Mouse (Mus musculus) CD8-positive naive resting alpha-beta T cell, adult 2 months (primary cell): ENCODE results near the gene Cadps.

Experiments
- DNase-seq, 2 experiments: peaks; one replicate each; pipeline ENCODE4 v3.0.0; 2022; ENCODE audit warnings: low read depth in 2 of 2, low spot score in 2 of 2

The Cadps gene

DNA sequence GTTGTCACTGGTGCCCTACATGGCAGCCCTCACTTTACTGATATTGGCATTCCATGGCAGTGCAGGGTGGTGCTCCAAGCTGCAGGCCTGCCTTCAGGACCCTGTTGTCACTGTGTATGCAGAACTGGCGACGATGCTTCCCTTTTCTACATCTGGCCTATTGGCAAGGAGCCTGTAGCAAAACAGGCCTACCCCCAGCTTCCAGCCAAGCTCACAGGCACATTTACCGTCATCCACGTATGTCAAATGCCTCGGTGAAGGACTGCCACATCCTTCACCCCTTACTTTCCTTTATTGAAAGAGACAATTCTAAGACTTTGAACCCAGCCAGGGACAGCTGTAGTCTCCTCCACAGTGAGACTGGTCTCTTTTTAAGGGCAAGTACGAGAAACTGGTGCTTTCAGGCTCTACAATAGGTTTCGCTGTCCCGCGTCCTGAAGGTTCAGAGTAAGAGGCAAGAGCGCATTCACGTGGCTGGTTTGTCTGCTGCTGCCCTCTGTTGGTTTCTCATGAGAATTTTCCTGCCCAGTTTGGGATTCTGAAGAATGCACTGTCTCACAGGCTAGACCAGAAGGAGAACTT lies 292.8 kb downstream of the Cadps start:
- no peak for DNase-seq

GRCm38 (mm10) chr14:12527296-12527695 lies 295.6 kb downstream of the Cadps start:
- DNase-seq: no peak

DNA sequence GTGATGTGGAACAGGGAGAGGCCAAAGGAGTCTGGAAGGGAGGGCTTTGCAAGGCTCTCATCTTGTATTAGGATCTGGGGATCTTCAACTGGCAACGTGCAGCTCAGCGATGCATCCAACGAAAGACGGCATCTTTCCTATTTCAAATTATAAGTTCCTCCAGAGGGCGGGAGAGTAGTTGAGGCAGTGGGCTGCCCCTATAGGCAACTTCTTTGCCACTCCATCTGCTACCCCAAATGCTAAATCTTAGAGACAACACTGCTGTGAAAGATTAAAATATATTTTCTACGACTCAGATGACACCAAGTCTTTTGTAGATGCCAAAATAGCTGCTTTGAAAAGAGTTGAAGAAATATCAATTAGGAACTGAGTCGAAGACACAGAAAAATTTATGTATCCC lies 315.9 kb downstream of the Cadps start:
- DNase-seq: no peak

DNA sequence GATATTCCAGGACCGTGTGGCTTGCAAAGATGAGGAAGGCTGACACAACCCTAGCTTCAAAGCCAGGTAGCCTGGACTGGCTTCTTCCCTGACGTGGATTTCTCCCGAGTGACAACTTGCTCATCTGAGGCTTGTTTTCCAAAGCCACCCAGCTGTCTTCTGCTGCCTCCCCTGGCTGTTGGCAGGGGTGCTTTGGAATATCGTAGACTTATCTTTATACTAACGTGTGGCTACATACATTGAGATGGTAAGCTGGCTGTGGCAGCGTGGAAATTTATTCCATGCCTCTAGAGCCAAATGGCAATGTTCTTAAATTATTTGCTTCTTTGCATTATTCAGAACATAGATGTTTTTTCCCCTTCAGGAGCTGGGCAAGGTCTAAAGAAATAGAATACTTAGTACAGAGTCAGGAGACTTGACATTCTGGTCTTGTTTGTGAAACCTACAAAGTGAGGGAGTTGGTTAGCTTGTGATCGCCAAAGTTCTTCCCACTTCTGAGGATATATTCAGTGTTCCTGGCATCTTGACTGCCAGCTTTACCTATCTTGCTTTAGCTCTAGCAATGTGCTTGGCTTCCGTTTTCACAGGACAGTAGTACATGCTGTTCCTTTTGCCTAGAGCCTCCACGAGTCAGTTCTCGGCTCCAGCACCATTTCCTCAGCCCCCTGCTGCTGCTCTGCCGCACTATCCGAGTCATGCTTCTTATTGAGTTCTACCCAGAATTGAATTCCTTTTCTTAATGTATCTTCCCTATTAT lies 318.5 kb downstream of the Cadps start:
- DNase-seq: no peak

GRCm38 (mm10) chr14:12462206-12462605 lies 360.7 kb downstream of the Cadps start:
- DNase-seq: no peak

DNA sequence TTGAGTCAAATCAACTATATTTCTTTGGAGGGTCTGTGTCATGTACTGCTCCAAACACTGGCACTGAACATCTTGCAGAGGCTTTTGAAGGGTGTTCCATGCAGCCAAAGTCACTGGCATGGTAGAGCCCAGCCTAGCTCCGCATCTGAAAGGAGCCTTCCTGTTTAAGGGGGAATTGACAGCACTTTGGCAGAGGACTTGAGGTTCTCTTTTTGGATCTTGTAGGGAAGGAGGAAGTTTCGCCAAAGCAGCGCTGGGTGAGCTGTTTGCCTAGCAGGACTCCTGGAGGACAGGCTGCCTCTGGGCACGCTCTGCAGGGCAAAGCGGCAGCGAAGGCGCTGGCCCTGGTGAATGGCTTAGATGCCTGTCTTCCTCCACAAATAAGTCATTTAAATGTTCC lies 363.2 kb downstream of the Cadps start:
- no peak for DNase-seq

DNA sequence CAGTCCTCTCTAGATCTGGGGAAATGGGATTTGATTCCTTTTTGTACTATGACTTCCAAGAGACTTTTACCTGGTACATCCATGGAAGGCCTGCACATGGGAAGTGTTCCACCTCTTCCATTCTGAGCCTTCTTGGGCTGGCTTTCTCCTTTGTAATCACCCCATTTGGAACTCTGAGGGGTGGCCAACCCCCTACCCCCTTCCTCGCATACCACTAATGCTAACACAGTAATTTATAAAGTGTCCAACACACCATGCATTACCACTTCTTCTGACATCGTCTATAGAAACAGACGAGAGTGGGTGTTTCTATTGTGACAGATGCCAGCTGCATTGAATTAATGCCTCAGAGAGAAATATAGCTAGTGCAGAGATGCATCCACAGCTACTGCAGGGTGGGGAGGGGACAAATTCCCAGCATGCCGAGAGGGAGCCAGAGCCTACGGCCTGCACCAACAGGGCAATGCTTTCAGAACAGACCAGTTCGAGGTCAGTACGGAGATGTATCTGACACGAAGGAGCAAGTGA lies 367.8 kb downstream of the Cadps start:
- DNase-seq: no peak

GRCm38 (mm10) chr14:12450807-12451206 lies 372.1 kb downstream of the Cadps start:
- no peak for DNase-seq

DNA sequence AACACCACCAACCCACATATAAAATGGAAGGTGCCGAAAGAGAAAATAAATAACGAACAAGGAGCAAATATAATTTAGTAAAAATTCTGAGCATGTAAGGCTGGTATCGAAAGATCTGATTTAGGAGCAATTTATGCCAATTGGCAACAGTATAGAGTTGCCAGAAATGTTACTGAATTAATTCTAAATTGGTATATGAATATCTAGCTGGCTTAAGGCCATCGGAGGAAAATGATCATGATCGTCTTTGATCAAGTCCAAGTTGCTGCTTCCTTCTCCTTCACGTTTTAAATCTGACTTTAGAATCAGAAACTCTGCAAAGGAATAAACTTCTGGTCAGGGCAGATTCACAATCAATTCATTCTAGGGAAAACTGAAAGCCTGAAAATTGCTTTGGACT lies 374.0 kb downstream of the Cadps start:
- DNase-seq: no peak

DNA sequence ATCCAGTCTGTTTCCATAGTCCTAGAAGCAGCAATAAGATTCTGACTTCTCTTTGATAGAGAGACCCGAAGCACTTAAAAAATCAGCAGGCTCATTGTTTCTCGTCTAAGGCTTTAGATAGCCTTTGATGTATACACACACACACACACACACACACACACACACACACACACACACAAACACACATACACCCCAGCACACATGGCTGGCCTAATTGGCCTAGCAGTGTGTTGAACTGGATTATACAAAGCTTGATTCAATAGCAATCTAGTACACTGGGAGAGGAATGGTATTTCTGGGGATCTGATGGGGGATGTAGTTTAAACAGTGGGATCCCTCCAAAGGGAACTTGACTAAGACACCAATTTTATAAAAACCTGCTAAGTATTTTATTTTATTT lies 381.9 kb downstream of the Cadps start:
- no peak for DNase-seq

DNA sequence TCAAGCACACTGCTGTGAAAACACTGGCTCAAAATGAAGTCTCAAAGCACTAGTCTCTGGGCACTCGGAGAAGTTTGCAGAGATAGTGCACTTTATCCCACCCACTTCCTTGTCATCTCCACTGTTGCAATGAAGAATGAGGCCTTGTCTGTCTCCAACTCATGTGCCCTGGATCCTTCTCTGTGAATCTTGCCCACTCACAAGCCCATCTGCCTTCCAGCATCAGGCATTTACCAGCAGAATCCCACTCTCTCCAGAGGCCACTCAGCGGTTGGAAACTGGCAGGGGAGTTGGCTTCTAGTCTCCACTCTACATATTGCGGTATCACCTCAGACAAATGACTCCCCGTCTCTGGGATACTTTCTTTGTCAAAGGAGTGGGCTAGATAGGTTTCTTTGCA lies 384.9 kb downstream of the Cadps start:
- DNase-seq: no peak

- DNase-seq: no peak
Observed at GRCm38 (mm10) chr14:12437422-12437821, 385.5 kb downstream of the Cadps start.

GRCm38 (mm10) chr14:12436903-12437368 lies 385.9 kb downstream of the Cadps start:
- no peak for DNase-seq

- DNase-seq: no peak
Observed at GRCm38 (mm10) chr14:12428021-12428654, 394.7 kb downstream of the Cadps start.

DNA sequence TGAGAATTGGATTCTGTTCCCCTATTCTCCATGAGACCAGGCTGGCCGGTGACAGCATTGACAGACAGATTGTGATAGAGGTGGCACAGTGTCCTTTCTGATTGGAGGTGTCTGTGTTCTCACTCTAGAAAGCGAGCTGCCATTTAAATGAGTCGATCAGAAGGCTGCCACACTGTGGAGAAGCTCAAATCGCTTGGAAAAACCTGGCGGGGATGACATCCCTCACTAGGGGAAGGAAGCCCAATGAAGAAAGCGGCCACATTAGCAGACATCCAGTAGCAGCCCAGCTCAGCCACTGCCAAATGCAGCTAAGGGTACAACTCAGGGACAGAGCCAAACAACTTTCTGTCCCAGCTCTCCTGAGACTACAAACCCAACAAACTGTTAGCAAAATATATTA lies 397.6 kb downstream of the Cadps start:
- DNase-seq: no peak

DNA sequence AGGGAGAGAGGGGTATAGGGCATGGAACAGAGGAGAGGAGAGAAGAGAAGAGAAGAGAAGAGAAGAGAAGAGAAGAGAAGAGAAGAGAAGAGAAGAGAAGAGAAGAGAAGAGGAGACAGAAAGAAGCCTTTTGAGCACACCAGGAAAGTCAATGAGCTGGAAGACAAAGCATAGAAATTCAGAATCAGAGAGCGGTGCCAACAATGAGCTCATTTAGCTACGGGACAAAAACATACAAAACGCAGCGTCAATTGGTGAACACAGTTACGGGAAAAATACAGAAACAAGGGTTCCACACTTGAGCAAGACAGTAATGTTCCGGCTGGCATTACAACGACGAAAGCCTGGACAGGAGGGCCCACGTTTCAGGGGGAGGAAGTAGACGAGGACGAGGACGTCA lies 412.6 kb downstream of the Cadps start:
- no peak for DNase-seq

DNA sequence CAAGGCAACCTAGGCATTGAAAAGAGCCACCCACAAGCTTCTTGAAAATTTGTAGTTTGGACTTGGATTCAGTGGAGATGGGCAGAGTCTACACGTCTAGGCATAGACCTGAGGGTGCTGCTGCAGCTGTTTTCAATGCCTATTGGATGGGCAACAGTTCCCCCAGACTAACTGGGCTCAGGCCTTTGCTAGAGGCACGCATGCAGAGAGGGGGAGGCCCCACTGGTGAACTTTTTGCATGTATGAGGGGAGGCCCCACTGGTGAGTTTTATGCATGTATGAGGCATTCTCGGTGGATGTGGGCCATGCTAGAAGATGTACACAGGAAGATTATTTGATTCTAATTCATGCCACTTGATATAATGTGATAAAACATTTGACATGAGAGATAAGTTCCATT lies 413.1 kb downstream of the Cadps start:
- no peak for DNase-seq

DNA sequence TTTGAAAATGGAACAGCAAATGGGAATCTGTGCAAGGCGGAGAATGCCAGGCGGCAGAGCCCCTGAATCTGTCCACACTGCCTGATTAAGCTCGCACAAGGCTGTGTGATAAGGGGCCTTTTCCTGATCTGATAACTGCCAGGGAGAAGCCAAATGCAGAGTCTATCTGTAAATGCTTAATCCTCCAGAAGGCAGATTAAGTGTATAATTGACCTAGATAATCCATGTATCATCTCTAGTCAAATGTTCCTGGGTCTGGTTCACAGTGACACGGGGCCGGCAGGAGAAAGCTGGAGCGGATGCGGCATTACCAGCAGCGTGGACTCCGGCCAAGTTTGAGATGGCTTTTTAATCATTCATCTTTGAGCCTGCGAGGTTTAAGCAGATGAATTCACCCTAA lies 416.3 kb downstream of the Cadps start:
- no peak for DNase-seq

GRCm38 (mm10) chr14:12405201-12405600 lies 417.7 kb downstream of the Cadps start:
- DNase-seq: no peak

GRCm38 (mm10) chr14:12404724-12405123 lies 418.2 kb downstream of the Cadps start:
- no peak for DNase-seq

GRCm38 (mm10) chr14:12404052-12404451 lies 418.8 kb downstream of the Cadps start:
- DNase-seq: no peak

DNA sequence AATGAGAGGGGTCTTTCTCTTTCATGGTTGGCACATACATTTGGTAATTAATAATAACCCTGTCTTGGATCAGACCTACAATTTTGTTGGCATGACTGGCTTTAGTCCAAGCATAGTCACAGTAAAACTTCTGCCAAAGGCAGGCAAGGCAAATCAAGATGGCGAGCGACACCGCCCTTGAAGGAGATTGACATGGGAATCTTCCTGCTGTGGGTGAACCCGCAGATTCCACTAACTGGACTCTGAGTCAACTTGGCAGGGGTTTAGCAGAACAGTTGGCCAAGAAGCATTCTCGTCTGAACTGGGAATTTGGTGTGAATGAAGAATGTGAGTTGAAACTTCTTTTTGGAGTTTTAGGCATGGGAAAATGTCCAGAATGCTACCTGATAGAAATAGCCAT lies 422.8 kb downstream of the Cadps start:
- DNase-seq: no peak
